Mouse (Mus musculus): ENCODE measurements around the gene Scyl1.

The Scyl1 gene

DNA sequence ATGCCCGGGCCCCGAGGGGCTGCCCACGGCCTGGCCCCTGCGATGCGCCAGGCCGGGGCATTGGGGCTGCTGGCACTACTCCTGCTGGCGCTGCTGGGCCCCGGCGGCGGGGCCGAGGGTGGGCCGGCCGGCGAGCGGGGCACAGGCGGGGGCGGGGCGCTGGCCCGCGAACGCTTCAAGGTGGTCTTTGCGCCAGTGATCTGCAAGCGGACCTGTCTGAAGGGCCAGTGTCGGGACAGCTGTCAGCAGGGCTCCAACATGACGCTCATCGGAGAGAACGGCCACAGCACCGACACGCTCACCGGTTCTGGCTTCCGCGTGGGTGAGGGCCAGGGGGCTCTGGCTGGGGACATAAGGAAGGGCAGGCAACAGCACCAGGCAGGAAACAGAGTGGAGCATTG lies 29.0 kb downstream of the Scyl1 start:
- DNase-seq (ENCODE audit: low spot score): no peak

- DNase-seq (ENCODE audit: low spot score): peak; percentile 86
Measured at GRCm38 (mm10) chr19:5741641-5742240, 29.5 kb downstream of the Scyl1 start.

GRCm38 (mm10) chr19:5740320-5741317 lies 30.6 kb downstream of the Scyl1 start, which contains the start of gene Ltbp3:
Ltbp3 (plus strand) TSS chr19:5740904.
- peak; percentile 80 for DNase-seq (ENCODE audit: low spot score)

GRCm38 (mm10) chr19:5739446-5739845 lies 31.8 kb downstream of the Scyl1 start:
- no peak for DNase-seq (ENCODE audit: low spot score)

DNA sequence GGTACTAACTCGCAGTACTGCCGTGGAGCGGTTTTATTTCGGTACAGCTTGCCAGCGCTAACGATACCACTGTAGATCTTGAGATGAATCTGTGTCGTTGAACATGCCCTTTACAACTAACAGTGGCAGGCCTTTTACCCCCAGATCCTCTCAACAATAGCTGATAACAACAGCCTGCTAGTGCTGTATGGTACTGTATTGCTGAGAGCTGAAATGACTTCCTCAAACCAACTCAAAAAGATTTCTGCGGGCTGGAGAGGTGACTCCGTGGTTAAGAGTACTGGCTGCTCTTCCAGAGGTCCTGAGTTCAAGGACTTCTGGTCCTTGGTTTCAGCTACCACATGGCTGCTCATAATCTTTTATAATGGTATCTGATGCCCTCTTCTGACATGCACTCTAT lies 36.9 kb downstream of the Scyl1 start:
- no peak for DNase-seq (ENCODE audit: low spot score)

GRCm38 (mm10) chr19:5731264-5731978 lies 39.8 kb downstream of the Scyl1 start:
- peak; percentile 92 for DNase-seq (ENCODE audit: low spot score)

- DNase-seq (ENCODE audit: low spot score): no peak
Measured at GRCm38 (mm10) chr19:5730314-5731186, 40.7 kb downstream of the Scyl1 start.

- DNase-seq (ENCODE audit: low spot score): peak; percentile 80
Measured at GRCm38 (mm10) chr19:5729444-5729815, 41.8 kb downstream of the Scyl1 start, which contains the start of gene Fam89b. Fam89b (minus strand) TSS chr19:5729653.

- DNase-seq (ENCODE audit: low spot score): peak; percentile 31
Measured at GRCm38 (mm10) chr19:5728631-5729443, 42.4 kb downstream of the Scyl1 start.

- DNase-seq (ENCODE audit: low spot score): peak; percentile 47
Measured at GRCm38 (mm10) chr19:5727701-5728100, 43.5 kb downstream of the Scyl1 start.

DNA sequence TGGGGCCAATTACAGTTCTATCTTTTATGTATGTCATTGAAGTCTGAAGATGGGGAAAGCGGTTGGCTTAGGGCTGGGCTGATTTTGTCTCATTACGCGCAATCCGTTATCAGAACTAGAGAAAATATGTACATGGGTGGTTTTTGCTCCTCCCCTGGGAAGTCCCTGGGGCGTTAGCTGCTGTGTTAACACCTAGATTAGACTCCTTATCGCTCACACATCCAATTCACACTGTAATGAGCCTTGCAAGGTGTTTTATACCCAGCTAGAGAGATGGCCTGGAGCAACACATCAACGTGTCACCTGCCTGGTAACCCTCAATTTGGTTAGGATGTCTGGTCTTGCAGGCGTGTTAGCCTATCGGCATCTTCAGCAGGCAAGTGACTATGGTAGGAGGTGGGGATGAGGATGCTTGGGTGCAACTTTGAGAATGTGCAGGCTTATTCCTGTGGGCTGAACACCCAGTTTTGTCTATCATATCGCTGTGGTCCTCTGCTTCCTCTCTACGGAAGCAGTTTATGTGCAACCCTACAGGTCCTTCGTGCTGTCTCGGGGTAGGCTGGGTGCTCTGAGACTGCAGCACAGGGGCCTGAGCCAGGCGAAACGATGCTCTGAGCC lies 44.1 kb downstream of the Scyl1 start:
- DNase-seq (ENCODE audit: low spot score): no peak

- peak; percentile 31 for DNase-seq (ENCODE audit: low spot score)
Measured at GRCm38 (mm10) chr19:5725767-5726515, 45.3 kb downstream of the Scyl1 start, which contains the start of gene Ehbp1l1. Ehbp1l1 (minus strand) TSS chr19:5726317.

GRCm38 (mm10) chr19:5725029-5725707 lies 46.1 kb downstream of the Scyl1 start:
- no peak for DNase-seq (ENCODE audit: low spot score)

GRCm38 (mm10) chr19:5724549-5724941 lies 46.7 kb downstream of the Scyl1 start:
- DNase-seq (ENCODE audit: low spot score): peak; percentile 50

DNA sequence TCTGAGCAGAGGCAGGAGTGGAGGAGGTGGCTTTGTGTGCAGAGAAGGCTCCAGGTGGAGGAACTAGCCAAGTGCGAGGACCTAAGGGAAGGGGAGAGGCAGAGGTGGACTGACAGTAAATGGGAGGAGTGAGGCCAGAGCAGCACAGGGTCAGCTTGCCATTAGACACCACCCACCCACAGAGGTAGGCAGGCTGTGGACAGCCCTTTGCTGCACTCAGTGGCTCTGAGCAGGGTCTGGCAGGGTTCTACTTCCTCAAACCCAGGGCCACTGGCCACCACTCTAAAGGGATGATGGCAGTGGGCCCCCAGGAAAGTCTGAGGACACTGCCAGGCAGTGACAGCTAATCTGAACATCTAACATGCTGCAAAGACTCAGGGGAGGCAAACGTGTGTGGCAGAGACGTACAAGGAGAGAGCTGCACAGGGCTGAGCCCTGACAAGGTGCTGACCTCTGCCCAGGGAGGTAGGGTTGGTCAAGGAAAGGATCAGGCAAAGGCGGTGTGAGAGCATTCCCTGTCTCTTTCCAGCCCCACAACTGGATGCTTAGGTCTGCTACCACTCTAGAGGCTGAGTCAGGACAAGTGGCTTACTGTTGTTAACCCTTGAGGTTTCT lies 47.2 kb downstream of the Scyl1 start:
- no peak for DNase-seq (ENCODE audit: low spot score)

DNA sequence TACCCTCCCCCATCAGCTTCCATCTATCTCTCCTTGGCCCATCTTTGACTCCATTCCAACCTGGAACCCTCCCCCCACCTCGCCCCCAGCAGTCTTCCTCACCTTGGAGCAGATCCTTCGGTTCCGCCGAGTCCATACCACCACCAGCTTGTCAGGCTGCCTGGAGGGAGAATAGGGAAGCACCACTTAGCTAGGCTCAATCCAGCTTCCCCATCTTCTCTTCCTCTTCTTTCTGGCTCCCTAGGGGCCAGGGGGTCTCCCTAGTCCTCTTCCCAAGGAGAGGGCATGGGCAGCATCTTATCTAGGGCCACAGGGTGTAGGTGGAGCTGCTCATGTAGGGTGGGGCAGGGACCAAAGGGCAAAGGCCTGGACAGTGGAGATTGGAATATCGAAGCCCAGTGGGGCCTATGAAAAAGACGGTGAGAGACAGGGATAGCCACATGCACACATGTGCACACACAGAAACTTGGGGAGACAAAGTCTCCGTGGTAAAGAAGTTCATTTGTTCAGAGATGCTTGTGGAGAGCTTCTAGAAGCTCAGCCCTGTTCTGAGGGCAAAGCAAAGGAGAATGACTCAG lies 48.3 kb downstream of the Scyl1 start:
- no peak for DNase-seq (ENCODE audit: low spot score)

- no peak for DNase-seq (ENCODE audit: low spot score)
Measured at GRCm38 (mm10) chr19:5721233-5721632, 50.0 kb downstream of the Scyl1 start.

DNA sequence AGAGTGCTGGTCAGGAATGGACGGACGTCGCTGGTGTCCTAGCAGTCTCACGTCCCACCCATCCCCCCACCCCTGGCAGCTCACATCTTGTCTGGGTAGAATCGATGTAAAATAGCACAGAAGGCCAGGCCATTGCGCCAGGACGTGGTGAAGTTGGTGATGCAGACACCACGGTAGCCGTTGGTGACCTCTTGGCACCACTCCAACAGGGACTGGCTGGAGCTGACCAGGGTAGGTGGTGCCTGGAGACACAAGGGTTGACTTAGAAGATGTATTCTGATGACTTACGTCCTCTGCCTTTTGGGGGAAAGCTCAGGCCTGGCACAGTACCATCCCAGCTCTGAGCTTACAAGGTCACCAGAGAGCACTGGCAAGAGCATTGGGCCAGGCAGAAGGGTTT lies 54.3 kb downstream of the Scyl1 start:
- DNase-seq (ENCODE audit: low spot score): no peak
